In genomic region chr11:3181250-3181649, GRCm38 (mm10) we compare ENCODE assay signal across 8 mouse cellular contexts. TPM values are rescaled to one million over a fixed set of nuclear protein-coding genes. Genes with fewer than 3 reads are reported as not detected.
DNase-seq lines count a peak whose midpoint lies in the region; ATAC-seq and TF ChIP-seq lines count a peak whose summit lies in the region.
"Not testable (repeated sequence)": the region's sequence is repeated elsewhere in the genome, so short reads cannot be mapped to it uniquely, and the experiment has no call there.

No protein-coding gene starts in this region.

- TF ChIP-seq CTCF in cerebellum, adult 2 months (IDR thresholded peaks at IDR 0.05; ENCODE audit: borderline replicate concordance, insufficient read depth, low read depth, low read length): not testable (repeated sequence)

- TF ChIP-seq POLR2A in cerebellum, adult 2 months (IDR thresholded peaks at IDR 0.05; ENCODE audit: borderline replicate concordance, insufficient read depth, low read length): not testable (repeated sequence)

- H3K4me1 ChIP-seq in cerebellum, adult 2 months (ENCODE audit: control insufficient read depth, insufficient read depth, low read length): not testable (repeated sequence)

- 53% methylated on average over 4 of the region's 4 CpGs for WGBS in cerebellum, adult 2 months

- H3K4me3 ChIP-seq in cerebellum, adult 2 months (replicated peaks; ENCODE audit: insufficient read depth, low read depth, low read length): not testable (repeated sequence)

- peak; percentile 12 for ATAC-seq in megakaryocyte, adult 5-6 weeks (ENCODE audit: poor library complexity, severe bottlenecking)

- DNase-seq in ES-CJ7 (ENCODE audit: low read depth, low spot score): peak; percentile 52
- peak; percentile 47 to 50 for DNase-seq in cerebellum, adult 2 months
- DNase-seq in gastrocnemius, postnatal 10 days: peak; percentile 77
- peak; percentile 75 for DNase-seq in kidney, adult 18-20 months
- peak; percentile 63 to 78 for DNase-seq in left cerebral cortex, adult 8-10 months (ENCODE audit: low spot score in 2 of 2)
- peak; percentile 73 to 80 for DNase-seq in right cerebral cortex, postnatal 36 days (ENCODE audit: low spot score in 2 of 2)
- DNase-seq in urinary bladder, adult 2 months (ENCODE audit: low spot score): peak; percentile 99

- H3K27ac ChIP-seq in cerebellum, adult 2 months (ENCODE audit: insufficient read depth, low read length): not testable (repeated sequence)

- H3K27me3 ChIP-seq in cerebellum, adult 2 months (ENCODE audit: control insufficient read depth, insufficient read depth, low read length): not testable (repeated sequence)

RNA-seq across cellular contexts. Expression of gene Sfi1, which starts 12.0 kb away (rescaled TPM):
- 24.1 and 26.6 TPM in 2 replicates for polyA plus RNA-seq in cerebellum, adult 2 months (2012; rRNA removed)
- 10 to 100 TPM; 14.9 to 33.4 TPM for total RNA-seq in gastrocnemius, postnatal 10 days (2021)
- total RNA-seq in left cerebral cortex, adult 8-10 months (2022): 10 to 100 TPM; 64.1 to 80.1 (median 68.9) TPM
- total RNA-seq in megakaryocyte, adult 5-6 weeks (2015): 6.0 and 12.5 TPM in 2 replicates
- total RNA-seq in megakaryocyte, adult 5-6 weeks (2017): 7.5 and 9.6 TPM in 2 replicates
- 27.2 and 38.1 TPM in 2 replicates for polyA plus RNA-seq in urinary bladder, adult 2 months (2012; rRNA removed)

RNA-seq across cellular contexts. Expression of gene Eif4enif1, which starts 20.9 kb away (rescaled TPM):
- polyA plus RNA-seq in cerebellum, adult 2 months (2012; rRNA removed): 57.4 and 59.0 TPM in 2 replicates
- total RNA-seq in gastrocnemius, postnatal 10 days (2021): 10 to 100 TPM; 32.9 to 38.2 TPM
- 10 to 100 TPM; 65.9 to 74.7 (median 68.8) TPM for total RNA-seq in left cerebral cortex, adult 8-10 months (2022)
- total RNA-seq in megakaryocyte, adult 5-6 weeks (2015): 76.8 and 80.1 TPM in 2 replicates
- total RNA-seq in megakaryocyte, adult 5-6 weeks (2017): 44.9 and 50.7 TPM in 2 replicates
- polyA plus RNA-seq in urinary bladder, adult 2 months (2012; rRNA removed): 49.4 and 50.8 TPM in 2 replicates

Comparison
In these comparisons a context has a peak if more than half of its experiments do, and no peak if none do; other contexts are left out.
1. DNase-seq: peak in every context shown above with its lines; median percentile 99 in urinary bladder, adult 2 months; 77 in gastrocnemius, postnatal 10 days; 76 in right cerebral cortex, postnatal 36 days; 75 in kidney, adult 18-20 months; 70 in left cerebral cortex, adult 8-10 months; 52 in ES-CJ7; 48 in cerebellum, adult 2 months.